Mouse (Mus musculus): Measurements from ENCODE around the gene Tmc8.

GRCm38 (mm10) chr11:117778851-117779433, 2.9 kb upstream of the Tmc8 start:
- TF ChIP-seq CTCF (IDR thresholded peaks at IDR 0.05; ENCODE audit: borderline replicate concordance, insufficient read depth, low read length) (no peak), POLR2A (IDR thresholded peaks at IDR 0.05; ENCODE audit: low read depth, low read length) (no peak; the same call in 1 of the 2 replicates)
